Mouse (Mus musculus): ENCODE results near the gene Aig1.

The Aig1 gene

DNA sequence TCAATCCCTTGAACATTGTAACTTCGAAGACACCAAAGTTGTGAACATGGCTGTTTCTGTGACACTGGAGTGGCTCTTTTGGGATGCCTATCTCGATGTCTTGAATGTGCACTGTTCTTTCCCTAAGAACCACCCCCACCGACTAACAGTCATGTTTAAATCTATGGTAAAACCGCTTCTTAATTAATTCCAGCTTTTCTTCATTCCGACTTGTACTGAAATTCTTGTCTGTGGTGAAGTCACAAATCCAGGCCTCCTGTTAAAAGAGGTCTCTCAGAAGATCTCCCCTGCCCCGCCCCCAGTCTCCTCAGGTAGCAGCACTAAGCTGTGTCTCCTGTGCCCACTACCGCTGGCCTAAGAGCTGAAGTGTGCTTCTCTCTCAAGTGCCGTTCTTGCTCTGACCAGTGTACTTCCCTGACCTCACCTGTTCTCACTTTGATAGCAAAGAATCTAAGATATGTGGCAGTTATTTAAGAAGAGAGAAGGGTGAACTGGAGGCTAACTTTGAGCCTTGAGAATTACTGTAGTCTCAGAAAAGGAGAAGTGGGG, 157.4 kb downstream of the Aig1 start:
- no peak for DNase-seq (ENCODE audit: low read depth, low spot score)

DNA sequence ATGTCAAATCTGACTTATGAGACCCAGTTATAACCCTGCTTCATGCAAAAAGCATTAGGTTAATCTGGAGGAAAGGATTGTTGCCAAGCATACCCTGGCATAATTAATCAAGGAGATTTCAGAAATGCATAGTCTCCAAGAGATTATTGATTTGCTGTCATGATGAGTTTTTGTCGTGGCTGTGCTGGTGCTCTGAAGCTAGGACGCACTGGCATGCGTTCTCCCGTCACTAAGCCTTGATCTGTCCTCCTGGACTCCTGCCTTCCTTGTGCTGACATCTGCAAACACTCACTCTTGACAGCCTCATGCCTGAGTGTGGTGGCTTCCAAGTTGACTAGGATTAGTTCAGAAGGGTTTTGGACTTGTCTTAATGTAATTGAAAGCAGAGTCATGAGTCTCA, 163.0 kb downstream of the Aig1 start:
- DNase-seq (ENCODE audit: low read depth, low spot score): no peak

DNA sequence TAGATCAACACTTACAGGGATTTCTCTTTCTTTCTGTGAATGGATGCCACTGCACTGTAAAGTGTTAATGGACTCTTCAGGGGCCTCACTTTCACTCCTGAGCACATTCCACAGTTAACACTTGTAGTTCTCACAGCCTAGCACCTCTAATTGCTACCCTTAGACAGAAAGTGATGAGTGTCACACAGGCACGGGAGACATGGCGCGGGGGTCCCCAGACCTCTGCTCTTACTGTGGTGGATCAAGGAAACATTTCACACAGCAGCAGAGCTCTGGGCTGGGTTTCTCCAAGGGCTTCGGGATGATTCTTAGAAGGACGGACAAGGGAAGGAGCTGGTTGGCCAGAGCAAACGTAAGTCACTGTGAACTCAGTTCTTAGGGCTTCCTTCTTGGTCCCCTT, 166.1 kb downstream of the Aig1 start:
- no peak for DNase-seq (ENCODE audit: low read depth, low spot score)

DNA sequence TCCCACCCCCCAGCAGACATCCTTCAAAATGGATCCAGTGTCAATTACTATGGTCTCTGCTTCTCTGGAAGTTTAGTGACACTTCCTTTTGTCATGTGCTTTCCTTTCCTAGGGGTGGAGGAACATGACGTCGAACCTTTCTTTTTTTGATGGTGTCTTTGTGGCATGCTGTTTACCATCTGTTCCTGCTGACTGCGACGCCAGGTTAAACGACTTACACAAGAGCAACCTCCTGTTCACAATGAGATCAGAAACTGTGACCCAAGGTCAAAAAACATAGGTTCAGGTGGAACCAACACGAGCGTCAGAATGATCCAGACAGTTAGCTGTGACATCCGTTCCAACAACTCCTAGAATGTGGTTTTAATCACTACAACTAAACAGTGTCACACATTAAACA, 166.7 kb downstream of the Aig1 start:
- no peak for DNase-seq (ENCODE audit: low read depth, low spot score)

GRCm38 (mm10) chr10:13696326-13696725, 172.5 kb downstream of the Aig1 start:
- no peak for DNase-seq (ENCODE audit: low read depth, low spot score)

- no peak for DNase-seq (ENCODE audit: low read depth, low spot score)
Observed at GRCm38 (mm10) chr10:13693276-13693675, 175.5 kb downstream of the Aig1 start.

DNA sequence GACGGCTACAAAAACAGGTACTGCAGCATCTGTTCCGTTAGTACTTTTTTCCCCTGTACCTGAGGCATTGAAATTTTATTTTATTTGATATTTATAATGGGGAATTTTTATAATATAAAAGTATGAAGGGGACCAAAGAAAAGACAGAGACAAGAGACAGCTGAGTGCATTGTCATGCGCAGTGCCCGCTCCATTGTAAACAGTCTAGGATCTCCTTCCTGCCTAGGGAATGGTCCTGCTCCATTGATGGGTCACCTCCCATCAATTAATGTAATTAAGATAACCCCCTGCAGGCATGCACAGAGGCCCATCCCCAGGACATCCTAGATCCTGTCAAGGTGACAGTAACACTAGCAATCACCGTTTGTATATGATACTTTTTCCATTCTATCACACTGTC, 178.0 kb downstream of the Aig1 start:
- DNase-seq (ENCODE audit: low read depth, low spot score): no peak

DNA sequence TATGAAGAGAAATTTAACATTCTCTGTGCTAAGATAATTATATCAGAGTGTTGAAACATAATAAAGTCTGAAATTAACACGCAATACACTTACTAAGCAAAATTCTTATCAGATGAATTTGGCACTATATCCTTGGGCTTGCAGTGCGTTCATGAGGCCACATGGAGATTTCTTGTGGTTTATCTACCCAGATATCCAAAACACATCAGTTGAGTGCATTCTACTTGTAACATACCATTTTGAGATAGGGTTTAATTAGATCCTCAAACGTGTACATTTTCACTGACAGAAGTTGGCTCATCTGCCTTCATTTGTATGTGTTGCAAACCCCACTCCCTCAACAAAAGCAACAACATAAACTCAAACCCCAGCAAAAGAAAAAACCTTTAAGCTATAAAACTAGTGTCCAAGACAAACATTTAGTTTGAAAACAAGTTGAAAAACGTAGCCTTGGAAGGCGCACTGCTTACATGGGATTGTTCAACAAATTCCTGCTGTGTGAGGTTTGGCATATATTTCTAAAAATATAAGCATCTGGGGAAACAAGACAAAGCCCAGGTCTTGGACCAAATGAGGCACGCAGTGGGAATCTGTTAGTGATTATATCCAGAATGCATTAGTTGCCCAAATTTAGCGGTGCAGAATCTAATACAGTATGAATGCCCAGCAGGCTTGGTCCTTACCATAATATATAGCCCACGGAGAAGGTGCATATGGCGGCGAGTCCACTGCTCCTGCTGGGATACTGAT, 178.8 kb downstream of the Aig1 start:
- DNase-seq (ENCODE audit: low read depth, low spot score): no peak

- DNase-seq (ENCODE audit: low read depth, low spot score): no peak
Observed at GRCm38 (mm10) chr10:13688386-13689120, 180.2 kb downstream of the Aig1 start.

GRCm38 (mm10) chr10:13687182-13687810, 181.5 kb downstream of the Aig1 start:
- DNase-seq (ENCODE audit: low read depth, low spot score): no peak

- DNase-seq (ENCODE audit: low read depth, low spot score): no peak
Observed at GRCm38 (mm10) chr10:13686127-13686526, 182.7 kb downstream of the Aig1 start.

- no peak for DNase-seq (ENCODE audit: low read depth, low spot score)
Observed at GRCm38 (mm10) chr10:13685366-13685765, 183.4 kb downstream of the Aig1 start.

GRCm38 (mm10) chr10:13684452-13684851, 184.3 kb downstream of the Aig1 start:
- DNase-seq (ENCODE audit: low read depth, low spot score): no peak

DNA sequence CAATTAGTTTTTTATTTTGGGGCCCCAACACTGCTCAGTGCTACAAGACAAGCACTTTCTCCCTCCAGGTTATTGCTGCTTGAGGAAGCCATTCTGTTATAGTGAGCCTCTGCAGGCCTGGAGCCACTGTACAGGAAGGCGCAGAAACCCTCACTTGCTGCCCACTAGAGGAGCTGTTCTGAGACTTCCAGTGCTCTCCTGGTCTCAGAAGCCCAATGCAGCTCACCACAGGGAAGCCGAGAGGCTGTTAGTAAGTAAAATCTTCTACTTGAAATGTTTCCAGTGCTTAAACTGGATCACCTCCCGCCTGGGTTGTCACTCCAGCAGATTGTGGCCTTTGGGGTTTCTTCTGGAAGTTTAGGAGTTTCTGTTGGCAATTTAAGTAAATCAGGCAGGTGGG, 186.2 kb downstream of the Aig1 start:
- peak; percentile 7 for DNase-seq (ENCODE audit: low read depth, low spot score)

- no peak for DNase-seq (ENCODE audit: low read depth, low spot score)
Observed at GRCm38 (mm10) chr10:13677440-13677839, 191.3 kb downstream of the Aig1 start.

GRCm38 (mm10) chr10:13675033-13675379, 193.8 kb downstream of the Aig1 start:
- no peak for DNase-seq (ENCODE audit: low read depth, low spot score)

DNA sequence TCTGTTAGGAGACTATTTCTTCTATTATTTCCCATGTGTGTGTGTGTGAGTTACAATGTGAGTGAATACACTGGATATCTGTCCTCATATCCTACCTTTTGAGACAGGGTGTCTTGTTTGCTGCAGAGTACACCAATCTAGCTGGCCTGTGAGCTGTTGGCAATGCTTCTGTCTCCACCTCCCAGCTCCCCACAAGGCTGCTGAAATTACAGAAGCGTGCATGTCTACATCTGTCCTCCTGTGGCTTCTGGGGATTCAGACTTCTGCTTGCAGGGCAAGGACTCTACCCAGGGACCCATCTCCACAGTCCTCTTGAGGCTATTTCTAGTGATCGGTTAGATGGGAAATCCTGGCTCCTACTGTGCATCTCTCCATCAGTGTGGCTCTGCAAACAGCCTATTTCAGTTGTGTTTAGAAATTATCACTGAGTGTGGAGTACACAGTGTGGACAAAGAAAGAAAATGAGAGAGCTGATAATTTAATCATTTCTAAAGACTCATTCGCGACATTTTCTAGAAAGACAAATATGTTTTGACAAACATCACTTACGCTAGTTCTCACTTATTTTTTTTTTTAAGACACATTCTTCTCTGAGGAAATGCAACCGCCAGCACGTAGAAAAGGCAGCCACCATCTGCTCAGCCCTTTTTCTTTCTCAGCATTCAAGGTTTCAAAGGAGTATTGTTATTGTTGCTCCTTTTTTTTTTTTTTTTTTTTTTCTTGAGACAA, 194.3 kb downstream of the Aig1 start:
- DNase-seq (ENCODE audit: low read depth, low spot score): no peak

DNA sequence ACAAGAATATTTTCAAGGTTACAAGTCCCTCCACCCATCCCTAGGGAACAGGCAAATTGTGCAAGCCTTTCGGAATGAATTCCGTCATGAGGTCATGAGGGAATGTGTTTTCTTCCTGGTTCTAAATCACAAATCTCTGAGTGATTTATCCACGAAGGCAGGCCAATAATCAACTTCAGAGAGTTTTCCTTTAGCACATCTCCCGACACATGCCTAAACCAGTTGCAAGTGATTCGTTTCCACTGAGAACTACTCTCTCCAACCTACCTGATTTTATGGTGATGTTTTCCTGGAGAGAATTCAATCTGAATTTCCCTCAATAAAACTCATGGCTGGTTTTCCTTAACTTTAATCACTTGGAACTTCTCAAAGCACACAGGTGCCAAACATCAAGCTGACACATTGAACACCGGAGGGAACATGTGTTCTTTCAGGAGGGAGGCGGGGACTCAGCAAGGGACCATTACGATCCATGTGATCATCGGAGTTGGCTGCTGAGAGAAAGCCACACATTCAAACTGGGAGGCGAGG, 201.5 kb downstream of the Aig1 start:
- DNase-seq (ENCODE audit: low read depth, low spot score): no peak

- DNase-seq (ENCODE audit: low read depth, low spot score): no peak
Observed at GRCm38 (mm10) chr10:13663476-13663875, 205.3 kb downstream of the Aig1 start.

- no peak for DNase-seq (ENCODE audit: low read depth, low spot score)
Observed at GRCm38 (mm10) chr10:13659778-13660177, 209.0 kb downstream of the Aig1 start.

- no peak for DNase-seq (ENCODE audit: low read depth, low spot score)
Observed at GRCm38 (mm10) chr10:13653739-13654462, 214.9 kb downstream of the Aig1 start.
